Mouse (Mus musculus) megakaryocyte, embryonic 14.5 days (primary cell): ENCODE measurements around the gene Slc5a10. TPM values are rescaled to one million over a fixed set of nuclear protein-coding genes. Genes with fewer than 3 reads are reported as not detected.
"Not testable (repeated sequence)": the region's sequence is repeated elsewhere in the genome, so short reads cannot be mapped to it uniquely, and the experiment has no call there.

Experiments used
- H3K27me3 ChIP-seq: replicated peaks from 2 replicates; pipeline ENCODE3; 2012; ENCODE audit warnings: inconsistent platforms
- H3K36me3 ChIP-seq: replicated peaks from 2 replicates; pipeline ENCODE3; 2012; ENCODE audit warnings: low read length, inconsistent platforms, mixed read lengths
- H3K4me1 ChIP-seq: 2 replicates; pipeline ENCODE4 v1.6.1; 2012; ENCODE audit warnings: inconsistent platforms
- H3K4me3 ChIP-seq: replicated peaks from 2 replicates; pipeline ENCODE3; 2012; ENCODE audit warnings: moderate library complexity, mild to moderate bottlenecking, inconsistent platforms
- H3K9me3 ChIP-seq: 2 replicates; pipeline ENCODE4 v1.6.1; 2012; ENCODE audit warnings: inconsistent platforms
- FLI1 ChIP-seq: IDR thresholded peaks from 2 replicates; pipeline ENCODE4 v1.6.1; 2012; ENCODE audit warnings: low read length, inconsistent platforms, mixed read lengths
- GATA1 ChIP-seq: IDR thresholded peaks from 3 replicates; pipeline ENCODE4 v1.6.1; 2012; ENCODE audit warnings: mixed read lengths, low read length, inconsistent platforms, borderline replicate concordance
- polyA plus RNA-seq: library from polyadenylated mRNA; stranded (reverse); fragments of >175 nt; gene quantifications from 2 replicates; pipeline ENCODE4 v1.2.3, GENCODE M21; 2012; ENCODE audit warnings: low replicate concordance; ENCODE audit not compliant: insufficient read depth

Gene Slc5a10
- polyA plus RNA-seq, 1 experiment = 0.12 TPM

DNA sequence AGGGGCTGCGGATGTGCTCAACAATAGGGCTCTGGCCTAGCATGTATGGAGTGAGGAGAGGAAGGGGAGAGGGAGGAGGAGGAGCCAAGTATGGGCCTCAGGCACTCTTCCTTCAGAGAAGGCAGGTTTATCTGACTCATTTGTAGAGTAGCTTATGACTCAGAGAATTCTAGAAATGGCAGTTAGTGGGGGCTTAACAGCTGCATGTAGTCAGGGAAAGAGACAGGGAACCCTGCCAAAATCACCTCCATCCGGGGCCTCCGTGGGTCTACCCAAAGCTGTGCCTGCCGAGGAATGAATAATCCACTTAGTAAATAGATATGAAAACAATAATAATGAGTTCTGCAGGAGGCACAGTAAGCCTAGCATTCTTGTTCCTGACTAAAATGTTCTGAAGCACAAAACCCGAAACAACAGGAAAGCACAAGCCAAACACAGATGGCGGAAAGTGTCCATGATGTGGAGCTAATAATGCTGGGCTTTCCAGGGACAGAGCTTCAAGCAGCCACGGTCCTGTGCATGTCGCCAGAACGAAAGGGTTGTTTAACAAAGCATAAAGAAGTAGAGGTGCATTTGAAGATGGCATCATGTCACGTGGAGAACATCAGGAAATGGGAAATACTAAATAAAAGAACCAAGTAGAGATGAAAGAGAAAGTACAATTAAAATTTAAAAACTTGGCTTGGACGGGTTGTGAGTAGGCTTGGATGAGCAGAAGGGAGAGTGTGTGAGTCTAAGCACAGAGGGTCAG lies 75.9 kb downstream of the Slc5a10 start:
- Histone ChIP-seq H3K9me3 (no peaks in the 10 kb centered on the region), H3K4me3 (no peak overlapping the region), H3K4me1 (peaks cover 19% of the 10 kb centered on the region), H3K27me3 (peaks cover 90% of the 10 kb centered on the region), H3K36me3 (no peaks in the 10 kb centered on the region)
- TF ChIP-seq GATA1 (no peak), FLI1 (no peak)

DNA sequence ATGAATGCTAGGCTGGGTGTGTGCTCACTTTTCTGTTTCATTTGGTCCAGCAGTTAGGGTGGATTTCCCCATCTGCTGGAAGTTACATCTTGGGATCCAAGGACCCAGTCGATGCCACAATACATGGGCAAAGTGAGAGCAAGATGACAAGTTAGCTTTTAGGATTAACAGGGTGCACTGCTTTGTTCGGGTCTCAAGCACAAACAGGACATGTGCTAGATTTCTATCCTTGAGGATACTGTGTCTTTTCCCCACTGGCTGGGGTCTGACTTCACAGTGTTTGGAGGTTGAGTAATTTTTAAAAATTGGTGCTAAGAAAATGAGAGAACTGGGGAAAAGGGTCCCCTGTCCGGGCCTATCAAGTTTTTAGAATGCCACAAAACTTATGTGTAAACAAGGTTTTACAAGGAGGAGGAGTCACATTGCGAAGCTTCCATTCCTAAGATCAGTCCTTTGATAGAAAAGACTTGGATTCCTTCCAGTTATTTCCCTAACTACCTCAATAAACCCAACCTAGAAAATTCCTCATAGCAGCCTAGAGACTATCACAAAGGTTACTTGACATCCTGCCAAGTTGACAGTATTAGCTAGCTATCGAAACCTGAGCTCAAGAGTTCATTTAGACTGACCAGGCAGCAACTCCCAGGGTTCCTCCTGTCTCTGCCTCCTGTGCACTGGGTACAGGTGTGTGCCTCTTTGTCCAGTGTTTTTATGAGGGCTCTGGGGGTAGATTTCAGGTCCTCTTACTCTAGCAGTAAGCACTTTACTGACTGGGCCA lies 77.3 kb downstream of the Slc5a10 start:
- Histone ChIP-seq H3K36me3 (no peaks in the 10 kb centered on the region), H3K4me1 (peaks cover 13% of the 10 kb centered on the region), H3K27me3 (peaks cover 90% of the 10 kb centered on the region), H3K4me3 (no peak overlapping the region), H3K9me3 (peaks cover 4% of the 10 kb centered on the region)
- TF ChIP-seq GATA1 (no peak), FLI1 (no peak)

DNA sequence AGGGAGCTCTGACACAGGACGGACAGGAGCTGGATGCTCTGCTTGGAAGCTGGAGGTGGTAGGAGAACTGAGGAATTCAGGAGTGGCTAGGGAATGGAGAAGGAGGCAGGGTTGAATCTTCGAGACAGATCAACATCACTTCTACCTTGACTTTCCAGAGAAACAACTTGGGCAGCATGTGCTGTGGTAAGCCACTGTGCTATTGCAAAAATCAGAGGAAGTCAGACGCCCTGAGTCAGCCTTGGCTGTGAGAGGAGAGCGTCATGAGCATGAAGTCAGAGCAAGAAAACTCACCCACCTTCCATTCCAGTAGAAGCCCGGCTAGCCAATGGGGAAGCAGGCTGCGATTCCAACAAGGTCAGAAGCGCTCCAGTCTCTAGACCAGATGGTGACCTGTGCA lies 78.5 kb downstream of the Slc5a10 start:
- Histone ChIP-seq H3K36me3 (no peaks in the 10 kb centered on the region), H3K4me1 (peaks cover 3% of the 10 kb centered on the region; the same call in 1 of the 2 replicates)
- TF ChIP-seq FLI1 = no peak
- no peak for TF ChIP-seq GATA1

DNA sequence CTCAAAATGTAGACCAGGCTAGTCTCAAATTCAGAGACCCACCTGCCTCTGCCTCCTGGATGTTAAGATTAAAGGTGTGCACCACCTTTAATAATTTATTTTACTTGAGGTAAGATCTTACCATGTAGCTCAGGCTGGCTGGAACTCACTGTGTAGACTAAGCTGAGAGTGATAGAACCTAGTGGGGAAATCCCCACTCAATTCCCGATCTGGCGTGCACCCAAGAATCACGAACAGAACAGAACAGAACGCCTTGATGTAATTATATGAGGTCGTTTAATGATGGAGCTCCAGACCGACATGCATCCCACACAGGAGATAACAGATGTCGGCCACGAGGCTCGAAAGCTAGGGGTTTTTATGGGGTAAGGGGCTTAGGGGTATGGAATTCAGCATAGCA lies 80.0 kb downstream of the Slc5a10 start:
- H3K9me3 ChIP-seq = peaks cover 17% of the 10 kb centered on the region
- H3K27me3 ChIP-seq = peaks cover 83% of the 10 kb centered on the region
- not testable (repeated sequence) for H3K36me3 ChIP-seq, H3K4me1 ChIP-seq, H3K4me3 ChIP-seq

More for the DNA sequence above, 78.5 kb downstream of the Slc5a10 start:
- peaks cover 17% of the 10 kb centered on the region for H3K9me3 ChIP-seq
- no peak overlapping the region for H3K4me3 ChIP-seq
- H3K27me3 ChIP-seq = peaks cover 90% of the 10 kb centered on the region

DNA sequence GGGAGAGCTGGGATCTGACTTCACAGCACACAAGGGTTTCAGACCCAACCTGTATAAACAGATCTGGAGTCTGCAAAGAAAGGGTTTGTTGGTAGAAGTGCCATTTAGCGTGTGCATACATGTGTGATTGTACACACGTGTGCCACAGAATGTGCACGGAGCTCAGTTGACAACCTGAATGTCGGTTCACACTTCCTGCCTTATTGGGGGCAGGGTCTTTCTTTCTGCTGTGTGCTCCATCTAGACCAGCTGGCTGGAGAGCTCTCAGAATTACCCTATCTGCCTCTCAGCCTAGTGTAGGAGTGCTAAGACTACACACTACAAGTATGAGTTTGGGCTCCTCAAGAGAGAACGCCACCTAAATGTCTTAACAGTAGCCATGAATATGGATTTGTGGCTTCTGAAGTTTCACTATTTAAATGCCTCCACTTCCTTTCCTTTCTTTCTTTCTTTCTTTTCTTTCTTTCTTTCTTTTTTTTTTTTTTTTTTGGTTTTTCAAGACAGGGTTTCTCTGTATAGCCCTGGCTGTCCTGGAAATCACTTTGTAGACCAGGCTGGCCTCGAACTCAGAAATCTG lies 80.9 kb downstream of the Slc5a10 start:
- Histone ChIP-seq H3K4me3 (no peak overlapping the region), H3K9me3 (peaks cover 17% of the 10 kb centered on the region), H3K27me3 (peaks cover 83% of the 10 kb centered on the region), H3K4me1 (peaks cover 3% of the 10 kb centered on the region; the same call in 1 of the 2 replicates), H3K36me3 (no peaks in the 10 kb centered on the region)
- TF ChIP-seq FLI1 (no peak), GATA1 (no peak)

DNA sequence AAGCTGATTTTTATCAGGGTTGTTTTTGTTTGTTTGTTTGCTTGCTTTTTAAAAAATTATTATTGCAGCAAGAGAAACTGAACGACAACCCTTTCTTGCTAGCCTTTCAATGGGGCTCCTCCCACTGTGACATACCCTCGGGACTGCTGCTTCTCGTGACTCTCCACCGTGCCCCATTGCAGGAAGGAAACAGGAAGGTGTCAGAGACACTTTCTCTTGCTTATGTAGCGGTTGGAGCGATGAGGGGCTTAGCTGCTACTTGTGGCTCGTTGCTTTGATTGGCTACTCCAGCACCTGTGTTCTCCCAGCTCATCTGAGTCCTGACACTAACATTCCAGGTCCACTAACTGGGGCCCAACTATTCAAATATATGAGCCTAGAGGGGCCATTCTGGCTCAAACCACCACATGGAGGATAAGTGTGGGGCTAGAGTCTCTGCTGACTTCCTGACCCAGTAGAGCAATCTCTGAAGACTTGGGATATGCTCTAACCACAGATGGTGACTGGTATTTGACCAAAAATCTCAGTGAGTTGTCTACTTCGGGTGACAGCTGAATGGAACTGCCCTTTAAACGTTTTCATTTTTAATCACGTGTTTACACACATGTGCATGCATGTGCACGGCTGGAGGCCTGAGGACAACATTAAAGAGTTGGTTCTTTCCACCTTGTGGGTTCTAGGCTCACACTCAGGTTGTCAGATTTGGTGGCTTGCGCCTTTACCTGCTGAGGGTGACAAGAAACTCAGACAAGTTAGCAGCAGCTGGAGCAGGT lies 81.7 kb downstream of the Slc5a10 start:
- Histone ChIP-seq H3K9me3 (peaks cover 17% of the 10 kb centered on the region), H3K27me3 (peaks cover 81% of the 10 kb centered on the region), H3K36me3 (no peaks in the 10 kb centered on the region), H3K4me1 (peaks cover 3% of the 10 kb centered on the region; the same call in 1 of the 2 replicates), H3K4me3 (no peak overlapping the region)
- no peak for TF ChIP-seq GATA1
- no peak for TF ChIP-seq FLI1

DNA sequence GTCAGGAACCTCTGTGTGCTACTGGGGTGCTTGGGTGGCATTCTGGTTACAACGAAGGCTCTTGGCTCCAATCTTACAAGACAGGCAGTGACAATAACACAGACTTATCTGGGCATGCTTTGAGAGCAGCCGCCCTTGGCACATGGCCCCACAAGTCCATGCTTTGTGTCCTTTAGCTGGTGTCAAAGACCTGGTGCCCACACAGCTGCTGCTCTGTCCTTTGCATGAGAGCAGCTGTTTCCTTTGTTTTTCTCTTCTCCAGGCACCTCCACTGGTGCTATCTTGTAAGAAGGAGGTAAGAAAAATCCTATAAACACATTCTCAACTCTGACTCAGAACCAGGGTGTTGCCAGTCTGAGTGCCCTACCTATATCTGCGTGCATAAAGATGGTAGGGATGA lies 82.8 kb downstream of the Slc5a10 start:
- H3K4me1 ChIP-seq = peaks cover 3% of the 10 kb centered on the region; the same call in 1 of the 2 replicates
- H3K36me3 ChIP-seq = no peaks in the 10 kb centered on the region
- H3K27me3 ChIP-seq = peaks cover 79% of the 10 kb centered on the region
- TF ChIP-seq FLI1 (no peak), GATA1 (no peak)
- H3K4me3 ChIP-seq = no peak overlapping the region
- H3K9me3 ChIP-seq = peaks cover 23% of the 10 kb centered on the region

DNA sequence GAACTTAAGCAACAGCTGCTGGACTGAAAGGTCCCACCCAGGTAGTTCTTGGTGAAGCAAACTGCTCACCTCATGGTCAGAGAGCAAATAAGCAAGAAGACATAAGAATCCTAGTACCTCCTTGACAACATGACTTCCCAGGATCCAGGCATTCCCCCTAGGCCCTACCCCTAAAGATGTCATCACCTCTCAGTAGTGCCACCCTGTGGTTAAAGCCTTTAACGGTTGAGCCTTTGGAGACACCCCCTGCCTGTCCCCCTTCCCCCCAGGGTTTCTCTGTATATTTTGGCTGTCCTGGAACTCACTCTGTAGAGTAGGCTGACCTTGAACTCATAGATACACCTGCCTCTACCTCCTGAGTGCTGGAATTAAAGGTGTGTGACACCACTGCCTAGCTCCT lies 83.2 kb downstream of the Slc5a10 start:
- H3K4me1 ChIP-seq = peaks cover 3% of the 10 kb centered on the region; the same call in 1 of the 2 replicates
- peaks cover 23% of the 10 kb centered on the region for H3K9me3 ChIP-seq
- no peak overlapping the region for H3K4me3 ChIP-seq
- no peak for TF ChIP-seq FLI1
- TF ChIP-seq GATA1 = no peak
- peaks cover 74% of the 10 kb centered on the region for H3K27me3 ChIP-seq
- no peaks in the 10 kb centered on the region for H3K36me3 ChIP-seq

DNA sequence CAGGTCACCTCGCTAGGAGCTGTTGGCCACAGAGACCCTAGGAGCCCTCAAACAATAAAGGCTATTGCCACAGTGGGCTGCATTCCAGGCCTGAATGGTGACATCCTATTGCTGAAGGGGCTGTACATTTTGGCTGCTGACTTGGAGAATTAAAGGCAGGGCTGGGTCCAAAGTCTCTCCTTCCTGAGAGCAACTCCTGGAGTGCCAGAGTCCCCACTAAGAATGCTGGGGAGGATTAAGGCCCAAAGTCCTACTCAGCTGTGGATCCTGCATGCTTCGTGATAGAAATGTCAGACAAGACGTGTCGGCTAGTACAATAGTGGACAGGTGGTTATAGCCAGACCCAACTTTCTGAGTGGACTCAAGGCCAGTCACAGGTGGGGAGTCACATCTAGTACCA lies 84.3 kb downstream of the Slc5a10 start:
- peaks cover 31% of the 10 kb centered on the region for H3K9me3 ChIP-seq
- not testable (repeated sequence) for H3K4me1 ChIP-seq, H3K36me3 ChIP-seq, H3K4me3 ChIP-seq
- H3K27me3 ChIP-seq = peaks cover 72% of the 10 kb centered on the region

DNA sequence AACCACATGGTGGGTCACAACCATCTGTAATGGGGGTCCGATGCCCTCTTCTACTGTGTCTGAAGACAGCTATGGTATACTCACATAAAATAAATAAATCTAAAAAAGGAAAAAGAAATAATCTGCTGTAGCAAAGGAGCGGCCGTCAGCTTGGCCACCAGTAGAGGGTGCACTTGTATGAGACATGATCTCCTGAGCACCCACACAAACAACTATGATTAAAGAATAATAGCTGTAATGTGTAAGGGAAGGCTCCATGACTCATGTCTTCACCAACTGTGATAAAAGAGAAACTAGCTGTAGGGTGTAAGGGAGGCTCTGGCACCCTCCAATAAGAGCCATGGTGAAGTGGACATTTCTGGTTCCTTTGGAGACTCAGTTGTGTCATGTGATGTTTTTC lies 91.0 kb downstream of the Slc5a10 start:
- Histone ChIP-seq H3K4me3 (no peak overlapping the region), H3K9me3 (peaks cover 59% of the 10 kb centered on the region), H3K4me1 (no peaks in the 10 kb centered on the region), H3K36me3 (no peaks in the 10 kb centered on the region), H3K27me3 (peaks cover 83% of the 10 kb centered on the region)
- TF ChIP-seq FLI1 (no peak), GATA1 (no peak)
